Mouse (Mus musculus): ENCODE data around the gene C130032M10Rik. TPM values are rescaled to one million over a fixed set of nuclear protein-coding genes. Genes with fewer than 3 reads are reported as not detected.

The C130032M10Rik gene
- polyA plus RNA-seq, 1 experiment from 2014 or later = not detected

Other genes with a start within 250 kb of the C130032M10Rik start
- gene Bcl2a1c, start 185.6 kb upstream of the C130032M10Rik start, polyA plus RNA-seq (2015; fragmentation: Nextera tagmentation; extraction: Ambion mirVana) = not detected in 2 replicates
- gene Crtap, start 125.0 kb upstream of the C130032M10Rik start, polyA plus RNA-seq (2015; fragmentation: Nextera tagmentation; extraction: Ambion mirVana) = 31.3 and 32.0 TPM in 2 replicates
- gene Glb1, start 114.6 kb upstream of the C130032M10Rik start, polyA plus RNA-seq (2015; fragmentation: Nextera tagmentation; extraction: Ambion mirVana) = 31.7 and 32.2 TPM in 2 replicates
- gene Tmppe, start 114.6 kb upstream of the C130032M10Rik start, polyA plus RNA-seq (2015; fragmentation: Nextera tagmentation; extraction: Ambion mirVana) = 10.1 and 10.6 TPM in 2 replicates
- not detected in 2 replicates for gene Ccr4, start 10.8 kb upstream of the C130032M10Rik start, polyA plus RNA-seq (2015; fragmentation: Nextera tagmentation; extraction: Ambion mirVana)
- 0.26 and 0.32 TPM in 2 replicates for gene Trim71, start 48.7 kb downstream of the C130032M10Rik start, polyA plus RNA-seq (2015; fragmentation: Nextera tagmentation; extraction: Ambion mirVana)
- 50.2 and 53.2 TPM in 2 replicates for gene Cnot10, start 124.5 kb downstream of the C130032M10Rik start, polyA plus RNA-seq (2015; fragmentation: Nextera tagmentation; extraction: Ambion mirVana)
- gene Dync1li1, start 173.1 kb downstream of the C130032M10Rik start, polyA plus RNA-seq (2015; fragmentation: Nextera tagmentation; extraction: Ambion mirVana) = 139 and 140 TPM in 2 replicates
- gene Cmtm6, start 215.4 kb downstream of the C130032M10Rik start, polyA plus RNA-seq (2015; fragmentation: Nextera tagmentation; extraction: Ambion mirVana) = 18.0 and 20.9 TPM in 2 replicates